Comparison of ENCODE assay signal across 9 mouse cellular contexts in genomic region chr8:71397701-71398100, GRCm38 (mm10). TPM values are rescaled to one million over a fixed set of nuclear protein-coding genes. Genes with fewer than 3 reads are reported as not detected.
DNase-seq lines count a peak whose midpoint lies in the region; ATAC-seq and TF ChIP-seq lines count a peak whose summit lies in the region.
"Had no signal": no experiment of that assay in that cellular context is flagged by ENCODE, and none has a peak within 500 bp of the region (broad histone marks: within the 10 kb centered on the region; RNA-seq: fewer than 3 reads in every experiment).

No protein-coding gene starts in this region.

- no peak for TF ChIP-seq CTCF in CH12.LX (conservative IDR thresholded peaks at IDR 0.05 in 1 of 2, IDR thresholded peaks at IDR 0.05 in 1 of 2; ENCODE audit: low read depth in 2 of 2, low read length in 2 of 2)

- no peaks in the 10 kb centered on the region for H3K27me3 ChIP-seq in CH12.LX (replicated peaks)
- H3K27me3 ChIP-seq in forebrain, embryonic 14.5 days (replicated peaks; ENCODE audit: control insufficient read depth, insufficient read depth, low read length), result no peaks in the 10 kb centered on the region
- no peaks in the 10 kb centered on the region for H3K27me3 ChIP-seq in liver, embryonic 12.5 days (replicated peaks)

- no peak for TF ChIP-seq EP300 in CH12.LX (IDR thresholded peaks at IDR 0.05; ENCODE audit: low read length)

- H3K4me3 ChIP-seq in CH12.LX (replicated peaks in 1 of 3; ENCODE audit: low read depth in 2 of 3, low read length in 2 of 3, poor library complexity in 1 of 3), result peak overlapping the region; percentile 74 to 97 (median 89)
- H3K4me3 ChIP-seq in forebrain, embryonic 14.5 days (ENCODE audit: low read depth, low read length), result peak overlapping the region; percentile 80
- H3K4me3 ChIP-seq in liver, embryonic 12.5 days, result peak overlapping the region; percentile 91

- peak overlapping the region; percentile 87; the same call in 1 of the 2 replicates for H3K9ac ChIP-seq in CH12.LX (ENCODE audit: insufficient read depth, low read depth)
- H3K9ac ChIP-seq in forebrain, embryonic 14.5 days (ENCODE audit: low read length), result peak overlapping the region; percentile 79; the same call in 1 of the 2 replicates
- H3K9ac ChIP-seq in liver, embryonic 12.5 days, result peak overlapping the region; percentile 86

- in situ Hi-C loops in CH12.LX (cut with MboI; ENCODE audit: low pct_ligation_motif_present, low pct_unique_long_range_greater_than_20kb, low sequenced_read_pairs), result no loop called here

- peaks cover 5 to 30% of the 10 kb centered on the region in 2 experiments; a peak in 3 of 4 replicates for H3K4me1 ChIP-seq in CH12.LX (ENCODE audit: control insufficient read depth in 1 of 2, insufficient read depth in 2 of 2)
- peaks cover 5% of the 10 kb centered on the region; the same call in 1 of the 2 replicates for H3K4me1 ChIP-seq in forebrain, embryonic 14.5 days (ENCODE audit: control insufficient read depth, insufficient read depth, low read length)
- peaks cover 34% of the 10 kb centered on the region for H3K4me1 ChIP-seq in liver, embryonic 12.5 days

- H3K36me3 ChIP-seq in CH12.LX (replicated peaks in 1 of 2; ENCODE audit: control insufficient read depth in 1 of 2, insufficient read depth in 1 of 2, low read length in 1 of 2), result peaks cover 22 to 37% of the 10 kb centered on the region in 2 experiments
- H3K36me3 ChIP-seq in forebrain, embryonic 14.5 days (ENCODE audit: control insufficient read depth, insufficient read depth, low read length), result peaks cover 19% of the 10 kb centered on the region
- H3K36me3 ChIP-seq in liver, embryonic 12.5 days, result peaks cover 31% of the 10 kb centered on the region

- peak overlapping the region; percentile 78 for H3K4me2 ChIP-seq in CH12.LX (ENCODE audit: insufficient read depth, low read depth, poor library complexity, severe bottlenecking)
- H3K4me2 ChIP-seq in forebrain, embryonic 14.5 days (ENCODE audit: low read length), result peak overlapping the region; percentile 77; the same call in 1 of the 2 replicates
- H3K4me2 ChIP-seq in liver, embryonic 12.5 days, result peak overlapping the region; percentile 90

- no peaks in the 10 kb centered on the region for H3K9me3 ChIP-seq in CH12.LX (replicated peaks; ENCODE audit: low read length)
- no peaks in the 10 kb centered on the region for H3K9me3 ChIP-seq in forebrain, embryonic 14.5 days (replicated peaks; ENCODE audit: control insufficient read depth, low read length)
- H3K9me3 ChIP-seq in liver, embryonic 12.5 days (replicated peaks), result no peaks in the 10 kb centered on the region

- H3K79me2 ChIP-seq in CH12.LX (replicated peaks; ENCODE audit: control insufficient read depth, extremely low read depth, insufficient read depth, poor library complexity, severe bottlenecking), result peaks cover 6% of the 10 kb centered on the region; the same call in 1 of the 2 replicates

- dilution Hi-C loops in CH12.LX (cut with MboI; ENCODE audit: extremely low pct_ligation_motif_present, extremely low pct_unique_long_range_greater_than_20kb, low sequenced_read_pairs), result no loop called here

- peak; percentile 94 for DNase-seq in heart, adult 11 months
- no peak for DNase-seq in heart, adult 9 months (ENCODE audit: low spot score in 2 of 2)
- no peak for DNase-seq in CH12.LX (ENCODE audit: extremely low read depth)
- DNase-seq in forebrain, embryonic 14.5 days (ENCODE audit: low spot score), result no peak
- no peak for DNase-seq in frontal cortex, postnatal 25 days (ENCODE audit: low spot score in 2 of 2)
- DNase-seq in thymus, postnatal 14 days, result no peak
- no peak for DNase-seq in cerebellum, postnatal 36 days

- ATAC-seq in forebrain, embryonic 14.5 days, result no peak
- no peak for ATAC-seq in liver, embryonic 12.5 days

- WGBS in forebrain, embryonic 14.5 days, result 84% methylated on average over 12 of the region's 12 CpGs
- WGBS in liver, embryonic 12.5 days (ENCODE audit: insufficient replicate concordance), result 72% methylated on average over 12 of the region's 12 CpGs

- TF ChIP-seq POLR2A in CH12.LX (IDR thresholded peaks at IDR 0.05; ENCODE audit: low read depth, low read length), result no peak

- H3K27ac ChIP-seq in CH12.LX (ENCODE audit: insufficient read depth, low read depth), result no peak overlapping the region
- no peak overlapping the region for H3K27ac ChIP-seq in forebrain, embryonic 14.5 days (ENCODE audit: low read depth, low read length)
- no peak overlapping the region; the same call in 1 of the 2 replicates for H3K27ac ChIP-seq in liver, embryonic 12.5 days

- no peak for TF ChIP-seq RAD21 in CH12.LX (IDR thresholded peaks at IDR 0.05; ENCODE audit: low read depth, low read length)

TF ChIP-seq in CH12.LX, 34 proteins besides CTCF, POLR2A, EP300 and RAD21:
- TF ChIP-seq ETS1 (conservative IDR thresholded peaks at IDR 0.05; ENCODE audit: low read depth, low read length), result no peak

RNA-seq across cellular contexts. Expression of gene Babam1, which starts 1.0 kb away (rescaled TPM):
- total RNA-seq in CH12.LX (2012; rRNA removed) (66.0 and 67.3 TPM in 2 replicates), CH12.LX (2014; rRNA removed) (47.6 and 56.7 TPM in 2 replicates)
- polyA plus RNA-seq in CH12.LX (2012; ENCODE audit: insufficient read length, low read depth), result 132 and 137 TPM in 2 replicates
- polyA plus RNA-seq in forebrain, embryonic 14.5 days (2014; fragmentation: Nextera tagmentation; extraction: Ambion mirVana), result 91.7 and 97.0 TPM in 2 replicates
- 79.0 and 82.6 TPM in 2 replicates for polyA plus RNA-seq in liver, embryonic 12.5 days (2016; fragmentation: Nextera tagmentation; extraction: Ambion mirVana)

RNA-seq across cellular contexts. Expression of gene Ushbp1, which starts 2.1 kb away (rescaled TPM):
- total RNA-seq in CH12.LX (2012; rRNA removed), result not detected in 2 replicates
- total RNA-seq in CH12.LX (2014; rRNA removed), result not detected in 2 replicates
- not detected in 2 replicates for polyA plus RNA-seq in CH12.LX (2012; ENCODE audit: insufficient read length, low read depth)
- 2.8 and 4.4 TPM in 2 replicates for polyA plus RNA-seq in forebrain, embryonic 14.5 days (2014; fragmentation: Nextera tagmentation; extraction: Ambion mirVana)
- 3.6 and 4.0 TPM in 2 replicates for polyA plus RNA-seq in liver, embryonic 12.5 days (2016; fragmentation: Nextera tagmentation; extraction: Ambion mirVana)
- total RNA-seq: hematopoietic stem cell, adult 5-6 weeks had no signal

RNA-seq across cellular contexts. Expression of gene Ankle1, which starts 8.1 kb away (rescaled TPM):
- total RNA-seq in CH12.LX (2012; rRNA removed) (17.9 and 24.7 TPM in 2 replicates), CH12.LX (2014; rRNA removed) (9.0 and 9.4 TPM in 2 replicates)
- 17.4 and 17.6 TPM in 2 replicates for polyA plus RNA-seq in CH12.LX (2012; ENCODE audit: insufficient read length, low read depth)
- polyA plus RNA-seq in forebrain, embryonic 14.5 days (2014; fragmentation: Nextera tagmentation; extraction: Ambion mirVana), result 4.3 and 7.2 TPM in 2 replicates
- 57.9 and 58.3 TPM in 2 replicates for polyA plus RNA-seq in liver, embryonic 12.5 days (2016; fragmentation: Nextera tagmentation; extraction: Ambion mirVana)

RNA-seq across cellular contexts. Expression of gene Nr2f6, which starts 15.9 kb away (rescaled TPM):
- total RNA-seq in CH12.LX (2012; rRNA removed) (25.2 and 25.3 TPM in 2 replicates), CH12.LX (2014; rRNA removed) (11.8 and 13.1 TPM in 2 replicates)
- 14.2 and 15.6 TPM in 2 replicates for polyA plus RNA-seq in CH12.LX (2012; ENCODE audit: insufficient read length, low read depth)
- 16.6 and 17.3 TPM in 2 replicates for polyA plus RNA-seq in forebrain, embryonic 14.5 days (2014; fragmentation: Nextera tagmentation; extraction: Ambion mirVana)
- 35.3 and 38.8 TPM in 2 replicates for polyA plus RNA-seq in liver, embryonic 12.5 days (2016; fragmentation: Nextera tagmentation; extraction: Ambion mirVana)

RNA-seq across cellular contexts. Expression of gene Ocel1, which starts 26.6 kb away (rescaled TPM):
- total RNA-seq in CH12.LX (2012; rRNA removed) (7.1 and 8.9 TPM in 2 replicates), CH12.LX (2014; rRNA removed) (4.4 and 4.8 TPM in 2 replicates)
- polyA plus RNA-seq in CH12.LX (2012; ENCODE audit: insufficient read length, low read depth), result 4.5 and 7.4 TPM in 2 replicates
- polyA plus RNA-seq in forebrain, embryonic 14.5 days (2014; fragmentation: Nextera tagmentation; extraction: Ambion mirVana), result 3.0 and 3.8 TPM in 2 replicates
- 6.8 and 6.9 TPM in 2 replicates for polyA plus RNA-seq in liver, embryonic 12.5 days (2016; fragmentation: Nextera tagmentation; extraction: Ambion mirVana)
